Mouse (Mus musculus): Measurements from ENCODE around the gene Cap2.

- TF ChIP-seq POLR2A (IDR thresholded peaks at IDR 0.05; ENCODE audit: control insufficient read depth, low read depth, low read length), result no peak
- TF ChIP-seq CTCF (IDR thresholded peaks at IDR 0.05; ENCODE audit: control insufficient read depth, insufficient read depth, insufficient replicate concordance, low read depth, low read length), result no peak
Measured at GRCm38 (mm10) chr13:46515120-46515523, 13.5 kb downstream of the Cap2 start.

Data from testis, adult 2 months (tissue).